Mouse (Mus musculus) olfactory bulb, adult 2 months (tissue): ENCODE data around the gene Nudt1.

Source experiments
- CTCF ChIP-seq: fragments of 200-500 bp; IDR thresholded peaks from 2 replicates; pipeline ENCODE4 v1.5.1; 2012; ENCODE audit warnings: low read depth, mild to moderate bottlenecking, low read length, moderate library complexity; ENCODE audit not compliant: insufficient read depth
- POLR2A ChIP-seq: fragments of 200-500 bp; IDR thresholded peaks from 2 replicates; pipeline ENCODE4 v1.6.1; 2012; ENCODE audit warnings: mild to moderate bottlenecking, low read depth, low read length, moderate library complexity; ENCODE audit not compliant: insufficient read depth

DNA sequence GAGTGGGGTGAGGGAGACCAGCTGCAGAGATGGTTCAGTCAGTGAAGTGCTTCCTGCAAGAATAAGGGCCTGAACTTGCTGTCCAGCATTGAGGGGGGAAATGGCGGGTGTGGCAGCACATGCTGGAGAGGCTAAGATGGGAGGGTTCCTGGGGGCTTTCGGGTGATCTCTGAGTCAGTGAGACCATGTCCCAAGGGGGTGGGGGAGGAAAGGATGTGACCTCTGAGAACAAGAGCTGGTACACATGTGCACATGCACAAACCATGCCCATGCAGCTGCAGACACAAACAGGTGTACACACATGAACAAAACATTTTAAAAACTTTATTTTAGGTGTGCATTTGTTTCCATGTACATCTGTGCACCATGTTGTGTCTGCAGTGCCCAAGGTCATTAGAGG lies 52.3 kb downstream of the Nudt1 start:
- no peak for TF ChIP-seq CTCF
- TF ChIP-seq POLR2A: no peak
